Mouse (Mus musculus) megakaryocyte-erythroid progenitor cell, adult 5 weeks (primary cell): ENCODE results near the gene Cdkn1a. TPM values are rescaled to one million over a fixed set of nuclear protein-coding genes. Genes with fewer than 3 reads are reported as not detected.

Experiments
- polyA plus RNA-seq: library from polyadenylated mRNA; stranded (reverse); fragments of >175 nt; gene quantifications from 2 replicates; pipeline ENCODE4 v1.2.3, GENCODE M21; 2012

Gene Cdkn1a
- polyA plus RNA-seq = 78.2 and 97.6 TPM in 2 replicates

GRCm38 (mm10) chr17:29090776-29091175 is at the start of gene Cdkn1a:
Gene Cdkn1a (plus strand): TSS chr17:29090976.

GRCm38 (mm10) chr17:29113591-29114352 is 23.0 kb downstream of the Cdkn1a start, which contains the start of gene Rab44:
Gene Rab44 (plus strand): TSS chr17:29114145.

Other genes starting within 250 kb of the Cdkn1a start
- gene Pnpla1, start 232.6 kb upstream of the Cdkn1a start, polyA plus RNA-seq = 0.14 and 0.30 TPM in 2 replicates
- 0.82 and 1.5 TPM in 2 replicates for gene 4930539E08Rik, start 175.7 kb upstream of the Cdkn1a start, polyA plus RNA-seq
- 0.37 and 1.4 TPM in 2 replicates for gene Pxt1, start 147.1 kb upstream of the Cdkn1a start, polyA plus RNA-seq
- 157 and 232 TPM in 2 replicates for gene Kctd20, start 139.0 kb upstream of the Cdkn1a start, polyA plus RNA-seq
- 95.7 and 104 TPM in 2 replicates for gene Stk38, start 83.0 kb upstream of the Cdkn1a start, polyA plus RNA-seq
- 124 and 163 TPM in 2 replicates for gene Srsf3, start 58.3 kb upstream of the Cdkn1a start, polyA plus RNA-seq
- gene Rab44, start 23.2 kb downstream of the Cdkn1a start, polyA plus RNA-seq = 293 and 320 TPM in 2 replicates
- 22.8 and 30.5 TPM in 2 replicates for gene Cpne5, start 147.2 kb downstream of the Cdkn1a start, polyA plus RNA-seq
- gene Ppil1, start 173.2 kb downstream of the Cdkn1a start, polyA plus RNA-seq = 53.9 and 57.8 TPM in 2 replicates
- 38.1 and 39.5 TPM in 2 replicates for gene BC004004, start 177.8 kb downstream of the Cdkn1a start, polyA plus RNA-seq
- 19.9 and 35.3 TPM in 2 replicates for gene Pi16, start 226.7 kb downstream of the Cdkn1a start, polyA plus RNA-seq